Mouse (Mus musculus) hindbrain, embryonic 13.5 days (tissue): ENCODE data around the gene Prlh. TPM values are rescaled to one million over a fixed set of nuclear protein-coding genes. Genes with fewer than 3 reads are reported as not detected.
A peak's percentile ranks its signal among the peaks of the same experiment; 100 is the strongest.

ENCODE experiments used
- ATAC-seq: fragments of 200-750 bp; cut with Nextera tagmentation; 2 replicates; pipeline ENCODE4 v1.8.0; 2017; ENCODE audit warnings: moderate TSS enrichment; ENCODE audit not compliant: low FRiP score
- H3K27ac ChIP-seq: fragments of 300-500 bp; sonication (generic); 2 replicates; pipeline ENCODE4 v1.5.1; 2015; ENCODE audit warnings: inconsistent platforms, mild to moderate bottlenecking, moderate library complexity
- H3K27me3 ChIP-seq: fragments of 300-500 bp; sonication (generic); 2 replicates; pipeline ENCODE4 v1.6.1; 2015; ENCODE audit warnings: mild to moderate bottlenecking, inconsistent platforms
- H3K36me3 ChIP-seq: fragments of 300-500 bp; sonication (generic); 2 replicates; pipeline ENCODE4 v1.6.1; 2015; ENCODE audit warnings: mild to moderate bottlenecking, inconsistent platforms
- H3K4me1 ChIP-seq: fragments of 300-500 bp; sonication (generic); replicated peaks from 2 replicates; pipeline ENCODE4 v1.6.1; 2015; ENCODE audit warnings: inconsistent platforms
- H3K4me2 ChIP-seq: fragments of 300-500 bp; sonication (generic); 2 replicates; pipeline ENCODE4 v1.6.1; 2015; ENCODE audit warnings: inconsistent platforms, mild to moderate bottlenecking, moderate library complexity
- H3K4me3 ChIP-seq: fragments of 300-500 bp; sonication (generic); 2 replicates; pipeline ENCODE4 v1.5.1; 2015; ENCODE audit warnings: mild to moderate bottlenecking, inconsistent platforms
- H3K9ac ChIP-seq: fragments of 300-500 bp; sonication (generic); 2 replicates; pipeline ENCODE4 v1.6.1; 2015; ENCODE audit warnings: mild to moderate bottlenecking, inconsistent platforms
- H3K9me3 ChIP-seq: fragments of 300-500 bp; sonication (generic); 2 replicates; pipeline ENCODE4 v1.6.1; 2016; ENCODE audit warnings: inconsistent platforms
- WGBS: fragments of 180-500 bp; shearing (Covaris S2); methylation state at CpG from one replicate; pipeline ENCODE4 v1.1.7; 2015; 5-methylcytosine and 5-hydroxymethylcytosine counted together
- polyA plus RNA-seq: library from polyadenylated mRNA; unstranded; fragments of >200 nt; fragmentation: Nextera tagmentation; extraction: Ambion mirVana; gene quantifications from 2 replicates; pipeline ENCODE4 v1.2.1, GENCODE M21; 2015

Gene Prlh
- polyA plus RNA-seq, 1 experiment from 2014 or later = not detected

DNA sequence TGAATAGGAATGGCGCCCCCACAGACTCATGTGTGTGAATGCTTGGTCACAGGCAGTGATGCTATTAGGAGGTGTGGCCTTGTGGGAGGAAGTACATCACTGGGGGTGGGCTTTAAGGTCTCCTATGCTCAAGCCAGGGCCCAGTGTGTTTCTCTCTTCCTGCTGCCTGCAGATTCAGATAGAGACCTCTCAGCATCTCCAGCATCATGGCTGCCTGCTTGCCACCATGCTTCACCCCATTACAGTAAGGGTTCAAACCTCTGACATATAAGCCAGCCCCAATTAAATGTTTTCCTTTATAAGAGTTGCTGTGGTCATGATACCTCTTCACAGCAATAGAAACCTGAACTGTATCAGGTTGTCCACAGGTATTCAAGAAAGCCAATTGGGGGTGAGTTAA lies 43.0 kb downstream of the Prlh start:
- H3K27ac ChIP-seq = no peak overlapping the region
- H3K4me1 ChIP-seq = peaks cover 21% of the 10 kb centered on the region
- no peaks in the 10 kb centered on the region for H3K36me3 ChIP-seq
- no peak overlapping the region for H3K9ac ChIP-seq
- H3K4me3 ChIP-seq = no peak overlapping the region
- 91% methylated on average over 1 of the region's 1 CpGs for WGBS
- ATAC-seq = no peak
- H3K4me2 ChIP-seq = no peak overlapping the region
- H3K9me3 ChIP-seq = no peaks in the 10 kb centered on the region
- no peaks in the 10 kb centered on the region for H3K27me3 ChIP-seq

- Histone ChIP-seq H3K9ac (no peak overlapping the region), H3K27me3 (no peaks in the 10 kb centered on the region), H3K27ac (no peak overlapping the region), H3K9me3 (no peaks in the 10 kb centered on the region), H3K36me3 (no peaks in the 10 kb centered on the region), H3K4me3 (no peak overlapping the region), H3K4me2 (no peak overlapping the region), H3K4me1 (peaks cover 31% of the 10 kb centered on the region)
- 83% methylated on average over 4 of the region's 4 CpGs for WGBS
- ATAC-seq = no peak
These were observed 44.2 kb downstream of the Prlh start for GRCm38 (mm10) chr1:90997136-90997535.

DNA sequence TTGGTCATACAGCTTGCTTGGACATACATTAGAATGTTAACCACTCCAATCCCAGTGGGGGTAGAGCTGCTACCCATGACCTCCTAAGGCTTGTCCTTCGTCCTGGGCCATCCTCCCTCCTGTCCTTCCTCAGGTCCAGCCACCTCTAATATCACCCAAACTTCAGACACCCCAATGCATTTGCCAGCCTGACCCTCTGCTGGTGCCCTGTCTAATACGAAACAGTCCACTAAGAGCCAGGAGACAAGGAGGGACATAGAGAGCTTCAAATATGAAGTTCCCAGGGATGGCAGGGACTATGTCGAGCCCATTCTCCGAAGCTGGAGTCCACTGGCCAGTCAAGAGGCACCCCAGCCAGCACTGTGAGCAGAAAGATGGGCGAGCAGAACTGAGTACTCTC lies 44.7 kb downstream of the Prlh start:
- no peak for ATAC-seq
- no peak overlapping the region for H3K27ac ChIP-seq
- peaks cover 32% of the 10 kb centered on the region for H3K4me1 ChIP-seq
- H3K27me3 ChIP-seq = no peaks in the 10 kb centered on the region
- peak overlapping the region; percentile 85 for H3K4me2 ChIP-seq
- H3K9me3 ChIP-seq = no peaks in the 10 kb centered on the region
- no peak overlapping the region for H3K9ac ChIP-seq
- WGBS = 85% methylated on average over 5 of the region's 5 CpGs
- no peak overlapping the region for H3K4me3 ChIP-seq
- no peaks in the 10 kb centered on the region for H3K36me3 ChIP-seq

- Histone ChIP-seq H3K9me3 (no peaks in the 10 kb centered on the region), H3K4me2 (peak within 1 kb of the TSS; percentile 85), H3K4me1 (peaks cover 32% of the 10 kb centered on the region), H3K36me3 (no peaks in the 10 kb centered on the region), H3K4me3 (peak within 1 kb of the TSS; percentile 83), H3K9ac (peak within 1 kb of the TSS; percentile 87), H3K27me3 (no peaks in the 10 kb centered on the region), H3K27ac (peak within 1 kb of the TSS; percentile 78)
- peak; percentile 85 for ATAC-seq
- 2% methylated on average over 59 of the region's 59 CpGs for WGBS
These were observed 45.5 kb downstream of the Prlh start, which contains the start of gene Lrrfip1 for GRCm38 (mm10) chr1:90998268-90998890. Lrrfip1 (plus strand) TSS chr1:90998737.

- Histone ChIP-seq H3K27ac (peak overlapping the region; percentile 78), H3K4me2 (peak overlapping the region; percentile 85), H3K4me3 (peak overlapping the region; percentile 83), H3K4me1 (peaks cover 32% of the 10 kb centered on the region), H3K27me3 (no peaks in the 10 kb centered on the region), H3K9ac (peak overlapping the region; percentile 87), H3K9me3 (no peaks in the 10 kb centered on the region), H3K36me3 (no peaks in the 10 kb centered on the region)
- peak; percentile 70 for ATAC-seq
- WGBS = 2% methylated on average over 36 of the region's 41 CpGs
These were observed 46.1 kb downstream of the Prlh start for GRCm38 (mm10) chr1:90998891-90999611.

- H3K4me2 ChIP-seq = peak overlapping the region; percentile 85
- H3K27ac ChIP-seq = peak overlapping the region; percentile 5; the same call in 1 of the 2 replicates
- WGBS = 74% methylated on average over 10 of the region's 10 CpGs
- peak overlapping the region; percentile 87; the same call in 1 of the 2 replicates for H3K9ac ChIP-seq
- no peaks in the 10 kb centered on the region for H3K9me3 ChIP-seq
- no peaks in the 10 kb centered on the region for H3K36me3 ChIP-seq
- ATAC-seq = no peak
- H3K4me1 ChIP-seq = peaks cover 32% of the 10 kb centered on the region
- no peaks in the 10 kb centered on the region for H3K27me3 ChIP-seq
- H3K4me3 ChIP-seq = peak overlapping the region; percentile 83
These were observed 47.1 kb downstream of the Prlh start for GRCm38 (mm10) chr1:90999911-91000601.

DNA sequence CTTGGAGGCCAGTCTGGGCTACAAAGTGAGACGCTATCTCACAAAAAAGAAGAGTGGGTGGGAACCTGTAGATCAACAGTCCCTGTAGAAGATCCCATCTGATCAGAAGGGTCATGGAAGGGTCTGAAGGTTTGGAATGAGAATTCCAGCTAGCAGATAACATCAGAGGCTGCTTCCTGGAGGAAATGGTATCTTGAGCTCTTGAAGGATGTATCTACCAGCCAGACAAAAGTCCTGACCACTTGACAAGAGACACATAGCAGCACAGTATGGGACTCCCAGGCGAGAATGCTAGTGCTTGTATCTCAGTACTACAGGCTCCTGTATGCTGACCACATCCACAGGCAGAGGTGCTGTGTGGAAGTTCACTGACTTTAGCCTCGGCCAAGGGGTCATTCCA lies 48.2 kb downstream of the Prlh start:
- Histone ChIP-seq H3K27me3 (no peaks in the 10 kb centered on the region), H3K4me2 (peak overlapping the region; percentile 85; the same call in 1 of the 2 replicates), H3K36me3 (no peaks in the 10 kb centered on the region), H3K4me3 (no peak overlapping the region), H3K9me3 (no peaks in the 10 kb centered on the region), H3K9ac (no peak overlapping the region), H3K27ac (no peak overlapping the region), H3K4me1 (peaks cover 32% of the 10 kb centered on the region)
- ATAC-seq = no peak
- WGBS = 90% methylated on average over 3 of the region's 3 CpGs

- H3K36me3 ChIP-seq = no peaks in the 10 kb centered on the region
- no peaks in the 10 kb centered on the region for H3K27me3 ChIP-seq
- no peak for ATAC-seq
- H3K4me3 ChIP-seq = no peak overlapping the region
- H3K4me1 ChIP-seq = peaks cover 32% of the 10 kb centered on the region
- no peak overlapping the region for H3K9ac ChIP-seq
- no peaks in the 10 kb centered on the region for H3K9me3 ChIP-seq
- 86% methylated on average over 3 of the region's 3 CpGs for WGBS
- no peak overlapping the region for H3K4me2 ChIP-seq
- no peak overlapping the region for H3K27ac ChIP-seq
These were observed 49.1 kb downstream of the Prlh start for GRCm38 (mm10) chr1:91001871-91002539.

DNA sequence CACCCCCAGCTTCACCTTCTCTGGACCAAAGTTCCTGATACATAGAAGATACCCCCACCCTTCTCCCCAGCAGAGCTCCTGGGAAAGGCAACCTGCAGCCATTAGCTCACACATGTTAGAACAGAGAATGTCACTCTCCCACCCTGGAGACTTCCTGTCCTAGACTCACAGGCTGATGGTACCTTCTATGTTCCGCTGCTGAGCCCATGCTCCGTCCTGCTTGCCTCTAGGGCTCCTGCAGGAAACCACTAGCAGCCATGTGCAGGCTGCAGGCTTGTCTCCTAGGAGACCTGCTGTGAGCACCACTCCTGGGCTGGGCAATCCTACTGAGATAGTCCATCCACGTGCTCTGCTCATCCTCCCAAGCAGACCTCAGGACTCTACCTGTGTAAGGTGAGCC lies 49.7 kb downstream of the Prlh start:
- Histone ChIP-seq H3K4me2 (no peak overlapping the region), H3K27me3 (no peaks in the 10 kb centered on the region), H3K36me3 (no peaks in the 10 kb centered on the region), H3K9me3 (no peaks in the 10 kb centered on the region), H3K27ac (no peak overlapping the region), H3K4me3 (no peak overlapping the region), H3K9ac (no peak overlapping the region), H3K4me1 (peaks cover 32% of the 10 kb centered on the region)
- ATAC-seq = no peak
- 79% methylated on average over 3 of the region's 3 CpGs for WGBS

Other genes with a start within 250 kb of the Prlh start
- gene Col6a3, start 109.1 kb upstream of the Prlh start, polyA plus RNA-seq = 6.4 and 10.0 TPM in 2 replicates
- 0.04 and 0.17 TPM in 2 replicates for gene Mlph, start 38.0 kb upstream of the Prlh start, polyA plus RNA-seq
- gene Rab17, start 16.6 kb downstream of the Prlh start, polyA plus RNA-seq = 0.25 and 0.55 TPM in 2 replicates
- 35.5 and 39.1 TPM in 2 replicates for gene Lrrfip1, start 45.6 kb downstream of the Prlh start, polyA plus RNA-seq
- gene Rbm44, start 192.0 kb downstream of the Prlh start, polyA plus RNA-seq = 0.16 and 0.23 TPM in 2 replicates
- 3.2 and 3.3 TPM in 2 replicates for gene Ramp1, start 226.7 kb downstream of the Prlh start, polyA plus RNA-seq